Mouse (Mus musculus) heart, postnatal 36 days (tissue): ENCODE measurements at regions not wholly inside any gene's neighbourhood (a gene's known extent, or its start where the extent isn't known, plus 50 kb on each side); places are given as distances from the start of the nearest gene placed in this dataset.

Experiments used
- DNase-seq, 2 experiments: peaks; one replicate each; pipeline ENCODE4 v3.0.0; 2021 to 2022
- intact Hi-C: fragments of 180-260 bp; cut with DNase I; formaldehyde crosslinking; loops from one replicate; pipeline ENCODE4 v1.15.1; 2025

GRCm38 (mm10) chr13:51295872-51296271, 112.6 kb upstream of the S1pr3 start:
- intact Hi-C loops: no loop called here
- no peak for DNase-seq

GRCm38 (mm10) chr13:51297231-51297880, 111.1 kb upstream of the S1pr3 start:
- DNase-seq: no peak
- intact Hi-C loops: no loop called here

- intact Hi-C loops: no loop called here
- peak in 1 of 2 experiments; percentile 38 for DNase-seq
These were observed 109.2 kb upstream of the S1pr3 start for GRCm38 (mm10) chr13:51299047-51299760.

GRCm38 (mm10) chr13:51301476-51301875, 107.0 kb upstream of the S1pr3 start:
- intact Hi-C loops: no loop called here
- no peak for DNase-seq

GRCm38 (mm10) chr13:51303112-51303511, 105.3 kb upstream of the S1pr3 start:
- DNase-seq: no peak
- intact Hi-C loops: no loop called here

- intact Hi-C loops: no loop called here
- no peak for DNase-seq
These were observed 103.8 kb upstream of the S1pr3 start for GRCm38 (mm10) chr13:51304631-51305030.

- intact Hi-C loops: no loop called here
- DNase-seq: no peak
These were observed 99.0 kb upstream of the S1pr3 start for GRCm38 (mm10) chr13:51309446-51309845.

- intact Hi-C loops: loop anchor here (5.0 kb wide), 1 partner anchor 97 kb away; the partner anchor contains the start of gene S1pr3
- no peak for DNase-seq
These were observed 98.4 kb upstream of the S1pr3 start for GRCm38 (mm10) chr13:51310041-51310440.

GRCm38 (mm10) chr13:51311679-51312255, 96.7 kb upstream of the S1pr3 start:
- intact Hi-C loops: loop anchor here (5.0 kb wide), 1 partner anchor 96 kb away; the partner anchor contains the start of gene S1pr3
- DNase-seq: peak; percentile 30 to 33

GRCm38 (mm10) chr13:51313129-51313850, 95.1 kb upstream of the S1pr3 start:
- intact Hi-C loops: loop anchor here (5.0 kb wide), 1 partner anchor 94 kb away; the partner anchor contains the start of gene S1pr3

GRCm38 (mm10) chr13:51314541-51314977, 93.9 kb upstream of the S1pr3 start:
- intact Hi-C loops: loop anchor here (5.0 kb wide), 1 partner anchor 93 kb away; the partner anchor contains the start of gene S1pr3
- DNase-seq: peak; percentile 53 to 57

More at GRCm38 (mm10) chr13:51313129-51313850, 95.1 kb upstream of the S1pr3 start:
- DNase-seq: peak; percentile 56 to 60

GRCm38 (mm10) chr13:51315008-51315778, 93.2 kb upstream of the S1pr3 start:
- intact Hi-C loops: no loop called here
- DNase-seq: no peak

GRCm38 (mm10) chr13:51315779-51316041, 92.7 kb upstream of the S1pr3 start:
- intact Hi-C loops: no loop called here
- no peak for DNase-seq

GRCm38 (mm10) chr13:51323058-51323715, 85.3 kb upstream of the S1pr3 start:
- intact Hi-C loops: no loop called here
- no peak for DNase-seq

- intact Hi-C loops: no loop called here
- DNase-seq: no peak
These were observed 83.7 kb upstream of the S1pr3 start for GRCm38 (mm10) chr13:51324714-51325113.

GRCm38 (mm10) chr13:51325298-51325697, 83.1 kb upstream of the S1pr3 start:
- DNase-seq: no peak

GRCm38 (mm10) chr13:51326128-51326527, 82.3 kb upstream of the S1pr3 start:
- no peak for DNase-seq
- intact Hi-C loops: no loop called here

More at GRCm38 (mm10) chr13:51325298-51325697, 83.1 kb upstream of the S1pr3 start:
- intact Hi-C loops: no loop called here

- intact Hi-C loops: no loop called here
- DNase-seq: peak; percentile 48 to 60
These were observed 80.1 kb upstream of the S1pr3 start for GRCm38 (mm10) chr13:51328131-51328970.

GRCm38 (mm10) chr13:51328971-51329346, 79.5 kb upstream of the S1pr3 start:
- DNase-seq: no peak
- intact Hi-C loops: no loop called here
